Comparison of ENCODE assay signal across 20 mouse cellular contexts in genomic region chr2:167198660-167199427, GRCm38 (mm10). TPM values are rescaled to one million over a fixed set of nuclear protein-coding genes. Genes with fewer than 3 reads are reported as not detected.
DNase-seq lines count a peak whose midpoint lies in the region; ATAC-seq and TF ChIP-seq lines count a peak whose summit lies in the region.
"Had no signal": no experiment of that assay in that cellular context is flagged by ENCODE, and none has a peak within 500 bp of the region (broad histone marks: within the 10 kb centered on the region; RNA-seq: fewer than 3 reads in every experiment).

No protein-coding gene starts in this region.

- H3K9me3 ChIP-seq in midbrain, embryonic 12.5 days = no peaks in the 10 kb centered on the region
- no peaks in the 10 kb centered on the region for H3K9me3 ChIP-seq in midbrain, postnatal 0 days (ENCODE audit: low read length)
- no peaks in the 10 kb centered on the region for H3K9me3 ChIP-seq in embryonic facial prominence, embryonic 11.5 days (replicated peaks; ENCODE audit: control insufficient read depth, low read length)
- no peaks in the 10 kb centered on the region for H3K9me3 ChIP-seq in limb, embryonic 12.5 days
- H3K9me3 ChIP-seq: midbrain, embryonic 15.5 days; neural tube, embryonic 12.5 days had no signal

- H3K27ac ChIP-seq in midbrain, embryonic 12.5 days (replicated peaks) = peak overlapping the region; percentile 12; the same call in 1 of the 2 replicates
- no peak overlapping the region for H3K27ac ChIP-seq in midbrain, postnatal 0 days (ENCODE audit: low read depth, low read length)
- 0 out of 2 replicates have a peak overlapping the region, but pooled peaks have one; percentile 47 for H3K27ac ChIP-seq in embryonic facial prominence, embryonic 11.5 days (replicated peaks; ENCODE audit: low read depth, low read length)
- no peak overlapping the region for H3K27ac ChIP-seq in limb, embryonic 12.5 days
- H3K27ac ChIP-seq: heart, adult 2 months; midbrain, embryonic 15.5 days; neural tube, embryonic 12.5 days had no signal

- no peak overlapping the region for H3K4me2 ChIP-seq in midbrain, embryonic 12.5 days (replicated peaks)
- no peak overlapping the region for H3K4me2 ChIP-seq in midbrain, postnatal 0 days (ENCODE audit: low read depth, low read length, poor library complexity, severe bottlenecking)
- no peak overlapping the region; the same call in 1 of the 2 replicates for H3K4me2 ChIP-seq in embryonic facial prominence, embryonic 11.5 days (ENCODE audit: low read depth, low read length)
- no peak overlapping the region for H3K4me2 ChIP-seq in limb, embryonic 12.5 days
- H3K4me2 ChIP-seq: liver, embryonic 11.5 days; lung, embryonic 14.5 days; midbrain, embryonic 15.5 days; neural tube, embryonic 12.5 days had no signal

- no peak for ATAC-seq in midbrain, embryonic 12.5 days (ENCODE audit: low FRiP score, low read depth)
- no peak for ATAC-seq in midbrain, postnatal 0 days (ENCODE audit: low FRiP score)
- no peak for ATAC-seq in embryonic facial prominence, embryonic 11.5 days (replicated peaks; ENCODE audit: insufficient number of reproducible peaks, low FRiP score, low TSS enrichment, low read depth)
- ATAC-seq in limb, embryonic 12.5 days (ENCODE audit: insufficient number of reproducible peaks, insufficient read depth, low FRiP score, low TSS enrichment, low read depth) = no peak
- ATAC-seq: midbrain, embryonic 15.5 days had no signal

- TF ChIP-seq CTCF in midbrain, postnatal 0 days (IDR thresholded peaks at IDR 0.05) = no peak

- peaks cover 23% of the 10 kb centered on the region for H3K4me1 ChIP-seq in midbrain, embryonic 12.5 days
- H3K4me1 ChIP-seq in midbrain, postnatal 0 days (ENCODE audit: insufficient read depth, low read length) = peaks cover 12% of the 10 kb centered on the region
- peaks cover 4% of the 10 kb centered on the region; the same call in 1 of the 2 replicates for H3K4me1 ChIP-seq in embryonic facial prominence, embryonic 11.5 days (ENCODE audit: control insufficient read depth, insufficient read depth, low read length)
- H3K4me1 ChIP-seq in limb, embryonic 12.5 days (replicated peaks) = 0 out of 2 replicates have a peak, but pooled peaks cover 2% of the 10 kb centered on the region

- 58% methylated on average over 13 of the region's 13 CpGs for WGBS in midbrain, embryonic 12.5 days
- WGBS in midbrain, postnatal 0 days = 58% methylated on average over 13 of the region's 13 CpGs
- WGBS in embryonic facial prominence, embryonic 11.5 days = 61% methylated on average over 12 of the region's 13 CpGs
- WGBS in limb, embryonic 12.5 days = 39% methylated on average over 13 of the region's 13 CpGs

- H3K9ac ChIP-seq in midbrain, embryonic 12.5 days (replicated peaks) = no peak overlapping the region
- H3K9ac ChIP-seq in midbrain, postnatal 0 days (replicated peaks; ENCODE audit: low read length, poor library complexity, severe bottlenecking) = no peak overlapping the region
- no peak overlapping the region for H3K9ac ChIP-seq in embryonic facial prominence, embryonic 11.5 days (replicated peaks; ENCODE audit: low read length)
- H3K9ac ChIP-seq in limb, embryonic 12.5 days (replicated peaks) = 0 out of 2 replicates have a peak overlapping the region, but pooled peaks have one; percentile 8
- H3K9ac ChIP-seq: lung, embryonic 14.5 days; midbrain, embryonic 15.5 days; neural tube, embryonic 12.5 days had no signal

- no peak for DNase-seq in midbrain, postnatal 0 days (ENCODE audit: low spot score)
- DNase-seq in embryo, embryonic 10 days (ENCODE audit: low spot score) = peak; percentile 32
- DNase-seq in embryonic facial prominence, embryonic 11.5 days (ENCODE audit: low spot score) = peak; percentile 54
- no peak for DNase-seq in ovary, postnatal 10 days (ENCODE audit: low spot score)
- DNase-seq in layer of hippocampus, adult 9-11 months = no peak
- DNase-seq: adrenal gland, adult 2 months; cerebellum, adult 11 months; cerebellum, postnatal 25 days; heart, adult 2 months; kidney, adult 2 months; layer of hippocampus, postnatal 36 days; lung, embryonic 14.5 days; right cerebral cortex, postnatal 4 days; thymus, postnatal 14 days had no signal

- no peaks in the 10 kb centered on the region for H3K36me3 ChIP-seq in midbrain, embryonic 12.5 days
- no peaks in the 10 kb centered on the region for H3K36me3 ChIP-seq in midbrain, postnatal 0 days (ENCODE audit: insufficient read depth, low read length)
- H3K36me3 ChIP-seq in embryonic facial prominence, embryonic 11.5 days (replicated peaks; ENCODE audit: control insufficient read depth, insufficient read depth, low read depth, low read length) = no peaks in the 10 kb centered on the region
- H3K36me3 ChIP-seq in limb, embryonic 12.5 days = peaks cover 7% of the 10 kb centered on the region; the same call in 1 of the 2 replicates
- H3K36me3 ChIP-seq: midbrain, embryonic 15.5 days; neural tube, embryonic 12.5 days had no signal

- no peak overlapping the region for H3K4me3 ChIP-seq in midbrain, embryonic 12.5 days
- H3K4me3 ChIP-seq in midbrain, postnatal 0 days (ENCODE audit: low read depth, low read length) = no peak overlapping the region
- H3K4me3 ChIP-seq in embryonic facial prominence, embryonic 11.5 days (ENCODE audit: low read depth, low read length) = no peak overlapping the region
- H3K4me3 ChIP-seq in limb, embryonic 12.5 days (replicated peaks) = no peak overlapping the region
- H3K4me3 ChIP-seq: erythroblast, embryonic 14.5 days; heart, adult 2 months; midbrain, embryonic 15.5 days; neural tube, embryonic 12.5 days had no signal

- H3K27me3 ChIP-seq in midbrain, embryonic 12.5 days = 0 out of 2 replicates have a peak, but pooled peaks cover 5% of the 10 kb centered on the region
- H3K27me3 ChIP-seq in midbrain, postnatal 0 days (ENCODE audit: insufficient read depth, low read length) = no peaks in the 10 kb centered on the region
- H3K27me3 ChIP-seq in embryonic facial prominence, embryonic 11.5 days (ENCODE audit: control insufficient read depth, insufficient read depth, low read length) = no peaks in the 10 kb centered on the region
- H3K27me3 ChIP-seq in limb, embryonic 12.5 days = no peaks in the 10 kb centered on the region
- H3K27me3 ChIP-seq: midbrain, embryonic 15.5 days; neural tube, embryonic 12.5 days had no signal

RNA-seq across cellular contexts. Expression of gene Kcnb1, which starts 8.9 kb away (rescaled TPM):
- polyA plus RNA-seq in midbrain, embryonic 12.5 days (2016; fragmentation: Nextera tagmentation; extraction: Ambion mirVana) = 1.3 and 1.4 TPM in 2 replicates
- total RNA-seq in midbrain, postnatal 0 days (2014; rRNA removed) = 29.8 and 30.0 TPM in 2 replicates
- 5.6 and 6.4 TPM in 2 replicates for polyA plus RNA-seq in midbrain, postnatal 0 days (2015; fragmentation: Nextera tagmentation; extraction: Ambion mirVana)
- 0.39 and 0.67 TPM in 2 replicates for polyA plus RNA-seq in embryonic facial prominence, embryonic 11.5 days (2014; fragmentation: Nextera tagmentation; extraction: Ambion mirVana)
- 0.38 and 0.44 TPM in 2 replicates for polyA plus RNA-seq in limb, embryonic 12.5 days (2016; fragmentation: Nextera tagmentation; extraction: Ambion mirVana)
- polyA plus RNA-seq: erythroblast, embryonic 14.5 days had no signal

RNA-seq across cellular contexts. Expression of gene Ptgis, which starts 41.6 kb away (rescaled TPM):
- polyA plus RNA-seq in midbrain, embryonic 12.5 days (2016; fragmentation: Nextera tagmentation; extraction: Ambion mirVana) = 6.9 and 9.1 TPM in 2 replicates
- total RNA-seq in midbrain, postnatal 0 days (2014; rRNA removed) = 4.3 and 6.1 TPM in 2 replicates
- polyA plus RNA-seq in midbrain, postnatal 0 days (2015; fragmentation: Nextera tagmentation; extraction: Ambion mirVana) = 3.9 and 4.7 TPM in 2 replicates
- 12.9 and 14.5 TPM in 2 replicates for polyA plus RNA-seq in embryonic facial prominence, embryonic 11.5 days (2014; fragmentation: Nextera tagmentation; extraction: Ambion mirVana)
- polyA plus RNA-seq in limb, embryonic 12.5 days (2016; fragmentation: Nextera tagmentation; extraction: Ambion mirVana) = 23.9 and 27.0 TPM in 2 replicates
- polyA plus RNA-seq: erythroblast, embryonic 14.5 days had no signal

Comparison
In these comparisons a context has a peak if more than half of its experiments do, and no peak if none do; other contexts are left out.
1. H3K27ac ChIP-seq: peak in midbrain, embryonic 12.5 days (single experiment) and embryonic facial prominence, embryonic 11.5 days (single experiment); none in midbrain, postnatal 0 days (single experiment) and limb, embryonic 12.5 days (single experiment).
2. DNase-seq: peak in embryo, embryonic 10 days (single experiment) and embryonic facial prominence, embryonic 11.5 days (single experiment); none in midbrain, postnatal 0 days (single experiment), ovary, postnatal 10 days (single experiment) and layer of hippocampus, adult 9-11 months (single experiment).